Mouse (Mus musculus) cerebellum, adult 2 months (tissue): ENCODE data around the gene Olfml2b. TPM values are rescaled to one million over a fixed set of nuclear protein-coding genes. Genes with fewer than 3 reads are reported as not detected.

Experiments
- DNase-seq, 2 experiments: peaks; one replicate each; pipeline ENCODE4 v3.0.0; 2021
- H3K27ac ChIP-seq: fragments of 200-500 bp; 2 replicates; pipeline ENCODE4 v1.5.1; 2012; ENCODE audit warnings: low read length, control low read depth, inconsistent platforms; ENCODE audit not compliant: insufficient read depth
- H3K27me3 ChIP-seq: fragments of 200-500 bp; 2 replicates; pipeline ENCODE4 v1.6.1; 2012; ENCODE audit warnings: inconsistent platforms, mild to moderate bottlenecking, low read length, moderate library complexity; ENCODE audit not compliant: control insufficient read depth, insufficient read depth
- H3K4me1 ChIP-seq: fragments of 200-500 bp; 2 replicates; pipeline ENCODE4 v1.6.1; 2011; ENCODE audit warnings: low read length; ENCODE audit not compliant: control insufficient read depth, insufficient read depth
- H3K4me3 ChIP-seq: fragments of 200-500 bp; replicated peaks from 2 replicates; pipeline ENCODE3; 2011; ENCODE audit warnings: mild to moderate bottlenecking, low read depth, low read length, control low read depth; ENCODE audit not compliant: insufficient read depth
- CTCF ChIP-seq: fragments of 200-500 bp; IDR thresholded peaks from 2 replicates; pipeline ENCODE4 v1.5.1; 2011; ENCODE audit warnings: low read depth, mild to moderate bottlenecking, control low read depth, low read length, moderate library complexity, borderline replicate concordance; ENCODE audit not compliant: insufficient read depth
- POLR2A ChIP-seq: fragments of 200-500 bp; IDR thresholded peaks from 2 replicates; pipeline ENCODE4 v1.6.1; 2011; ENCODE audit warnings: low read length, control low read depth, borderline replicate concordance; ENCODE audit not compliant: insufficient read depth
- WGBS: fragments of 180-500 bp; shearing (Covaris S2); methylation state at CpG from one replicate; pipeline ENCODE4 v1.1.7; 2018; 5-methylcytosine and 5-hydroxymethylcytosine counted together
- polyA plus RNA-seq: library from polyadenylated mRNA; depleted of rRNA; stranded (reverse); fragments of >200 nt; gene quantifications from 2 replicates; pipeline ENCODE4 v1.2.3, GENCODE M21; 2012

Gene Olfml2b
- polyA plus RNA-seq, 1 experiment = 3.8 TPM

DNA sequence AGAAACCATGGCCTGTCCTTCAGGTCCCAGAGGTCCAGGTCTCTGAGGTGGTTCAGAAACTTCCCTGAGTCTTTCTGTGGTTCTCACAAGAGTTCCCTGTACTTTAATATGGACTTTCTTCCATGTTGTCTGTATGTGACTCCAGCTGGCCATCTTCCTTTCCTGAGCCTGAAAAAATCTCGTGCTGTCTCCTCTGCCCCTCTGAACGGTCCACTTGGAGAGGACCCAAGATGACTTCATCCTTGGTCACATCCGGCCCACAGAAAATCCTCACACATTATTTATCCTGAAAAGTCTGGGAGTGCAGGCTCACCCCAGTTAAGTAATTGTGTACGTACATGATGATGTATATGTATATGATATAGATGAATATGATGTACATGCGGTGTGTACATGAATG, 47.0 kb downstream of the Olfml2b start:
- no peak for DNase-seq
- Histone ChIP-seq H3K27ac (no peak overlapping the region), H3K27me3 (no peaks in the 10 kb centered on the region), H3K4me3 (no peak overlapping the region), H3K4me1 (0 out of 2 replicates have a peak, but pooled peaks cover 5% of the 10 kb centered on the region)
- no peak for TF ChIP-seq POLR2A
- TF ChIP-seq CTCF = no peak
- WGBS = 65% methylated on average over 5 of the region's 5 CpGs

DNA sequence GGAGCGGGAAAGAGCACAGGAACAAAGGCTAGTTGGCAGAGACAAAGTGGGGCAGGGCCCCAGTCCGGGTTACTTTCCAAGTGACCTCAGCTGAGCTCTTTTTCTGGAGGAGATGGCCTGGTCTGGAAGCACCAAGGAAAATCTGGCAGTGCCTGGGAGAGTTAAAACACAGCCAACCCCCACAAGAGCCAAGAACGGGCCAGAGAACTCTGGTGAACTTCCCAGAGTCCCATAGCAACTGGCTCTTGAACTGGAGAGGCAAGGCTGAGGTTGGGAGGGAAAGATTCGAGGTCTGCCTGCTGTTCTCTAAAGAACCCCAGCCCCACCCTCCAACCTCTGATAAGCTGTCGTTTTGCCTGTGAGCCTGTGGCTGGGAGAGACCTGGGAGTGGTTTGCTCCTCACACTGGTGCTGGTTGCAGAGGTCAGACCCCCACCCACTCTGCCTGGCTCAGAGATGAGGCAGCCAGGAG, 50.5 kb downstream of the Olfml2b start:
- H3K27ac ChIP-seq = no peak overlapping the region
- peak in 1 of 2 experiments; percentile 30 for DNase-seq
- no peak for TF ChIP-seq CTCF
- TF ChIP-seq POLR2A = no peak
- no peak overlapping the region for H3K4me3 ChIP-seq
- 0 out of 2 replicates have a peak, but pooled peaks cover 5% of the 10 kb centered on the region for H3K4me1 ChIP-seq
- H3K27me3 ChIP-seq = no peaks in the 10 kb centered on the region
- 33% methylated on average over 5 of the region's 5 CpGs for WGBS

DNA sequence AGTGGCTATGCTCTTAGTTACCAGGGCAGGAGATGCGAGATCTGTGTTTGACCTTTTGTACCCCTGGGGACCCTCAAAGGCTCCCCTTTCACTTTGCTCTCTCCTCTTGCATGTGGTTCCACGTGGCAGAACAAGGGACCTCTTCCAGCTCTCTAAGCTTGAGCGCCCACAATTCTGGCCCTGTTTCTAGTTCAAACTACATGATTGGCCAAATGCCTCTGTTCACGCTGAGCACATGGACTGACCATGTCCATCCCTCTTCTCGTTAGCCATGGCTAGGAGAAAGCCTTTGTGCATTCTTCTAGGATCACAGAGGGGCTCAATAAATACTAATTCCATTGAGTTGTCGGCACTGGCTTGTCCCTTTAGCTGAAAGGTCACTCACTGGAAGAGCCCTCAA, 51.0 kb downstream of the Olfml2b start:
- DNase-seq = peak in 1 of 2 experiments; percentile 16
- no peak overlapping the region for H3K27ac ChIP-seq
- no peak for TF ChIP-seq CTCF
- TF ChIP-seq POLR2A = no peak
- H3K4me3 ChIP-seq = no peak overlapping the region
- WGBS = 15% methylated on average over 6 of the region's 6 CpGs
- H3K27me3 ChIP-seq = no peaks in the 10 kb centered on the region
- peaks cover 7% of the 10 kb centered on the region; the same call in 1 of the 2 replicates for H3K4me1 ChIP-seq

DNA sequence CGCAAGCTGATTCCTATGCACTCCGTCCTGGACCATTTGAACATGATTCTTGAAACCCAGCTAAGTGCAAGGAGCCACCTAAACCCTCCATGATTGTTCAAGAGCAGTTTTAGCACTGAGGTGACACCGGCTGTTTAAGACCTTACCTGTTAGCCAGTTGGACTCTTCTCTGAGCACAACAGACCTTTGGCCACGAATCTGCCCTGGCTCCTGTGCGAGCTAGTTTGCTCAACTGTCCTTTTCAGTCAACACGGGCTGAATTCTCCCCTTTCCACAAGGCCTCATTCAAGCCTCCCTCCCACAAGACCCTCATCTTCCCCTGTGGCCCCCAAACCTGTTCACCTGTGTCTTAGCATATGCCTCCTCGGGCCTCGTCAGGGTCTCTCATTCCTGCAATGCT, 52.7 kb downstream of the Olfml2b start:
- H3K4me3 ChIP-seq = no peak overlapping the region
- no peak overlapping the region for H3K27ac ChIP-seq
- TF ChIP-seq CTCF (no peak), POLR2A (no peak)
- H3K27me3 ChIP-seq = no peaks in the 10 kb centered on the region
- DNase-seq = no peak
- H3K4me1 ChIP-seq = peaks cover 7% of the 10 kb centered on the region; the same call in 1 of the 2 replicates
- WGBS = 94% methylated on average over 8 of the region's 8 CpGs

DNA sequence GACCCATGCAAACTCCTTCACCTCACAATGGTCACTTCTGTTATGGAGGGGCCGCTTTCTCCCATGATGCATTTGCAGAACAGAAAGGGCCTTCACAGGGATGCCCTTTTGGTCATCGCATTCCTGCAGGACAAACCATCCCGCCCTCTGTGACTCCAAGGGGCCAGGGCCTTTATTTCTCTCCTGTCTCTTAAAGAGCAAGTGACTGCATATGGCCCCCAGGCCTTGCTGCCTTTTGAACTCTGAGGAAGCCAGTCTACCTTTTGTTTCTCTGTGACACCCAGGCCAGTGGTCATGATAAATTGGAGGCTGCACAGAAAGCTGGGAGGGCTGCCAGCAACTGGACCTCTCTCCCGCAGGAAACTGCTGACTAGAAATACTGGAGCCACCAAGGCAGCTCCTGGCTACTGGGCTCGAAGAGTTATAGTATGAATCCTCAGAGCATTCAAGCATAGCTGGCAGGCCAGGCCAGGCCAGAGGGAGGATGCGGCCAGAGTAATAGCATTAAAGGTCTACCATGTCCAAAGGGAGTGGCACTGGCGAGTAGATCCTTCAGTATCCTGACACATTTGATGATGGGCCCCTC, 53.5 kb downstream of the Olfml2b start:
- Histone ChIP-seq H3K27ac (no peak overlapping the region), H3K4me3 (no peak overlapping the region), H3K4me1 (peaks cover 7% of the 10 kb centered on the region; the same call in 1 of the 2 replicates), H3K27me3 (no peaks in the 10 kb centered on the region)
- no peak for DNase-seq
- WGBS = 74% methylated on average over 7 of the region's 7 CpGs
- no peak for TF ChIP-seq CTCF
- TF ChIP-seq POLR2A = no peak

DNA sequence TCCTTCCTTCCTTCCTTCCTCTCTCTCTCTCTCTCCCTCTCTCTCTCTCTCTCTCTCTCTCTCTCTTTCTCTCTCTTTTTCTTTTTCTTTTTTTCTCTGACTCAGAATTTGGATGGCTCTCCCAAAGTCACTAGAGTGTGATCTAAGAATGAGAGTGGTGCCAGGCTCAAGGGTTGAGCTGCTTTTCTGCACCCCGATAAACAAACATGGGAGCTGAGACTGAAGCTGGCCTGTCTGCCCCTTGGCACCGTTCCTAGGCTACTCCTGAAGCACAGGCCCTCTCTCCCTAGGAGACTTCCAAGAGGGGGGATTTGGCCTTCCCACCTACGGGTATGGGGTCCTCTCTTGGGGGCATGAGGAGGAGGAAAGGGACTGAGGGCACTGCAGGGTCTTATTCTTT, 54.4 kb downstream of the Olfml2b start:
- no peak for DNase-seq

DNA sequence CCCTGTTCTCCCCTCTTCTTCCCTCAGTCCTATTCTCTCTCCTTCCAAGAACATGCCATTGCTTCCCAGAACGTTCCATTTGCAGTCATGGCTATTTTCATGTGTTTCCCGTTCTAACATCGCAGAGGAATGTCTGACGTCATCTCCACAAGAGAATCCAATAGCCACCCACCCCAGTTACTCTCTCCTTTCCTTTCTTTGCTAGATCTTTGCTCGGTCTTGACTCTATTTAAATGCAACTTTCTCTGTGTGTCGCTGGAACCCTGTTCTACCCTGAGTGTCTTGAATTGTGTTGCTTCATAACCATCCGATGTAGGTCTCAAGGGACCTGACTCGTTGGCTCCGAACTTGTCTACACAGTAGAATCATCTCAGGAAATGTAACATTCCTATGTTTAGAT, 55.2 kb downstream of the Olfml2b start:
- Histone ChIP-seq H3K4me1 (peaks cover 7% of the 10 kb centered on the region; the same call in 1 of the 2 replicates), H3K27ac (no peak overlapping the region), H3K27me3 (no peaks in the 10 kb centered on the region), H3K4me3 (no peak overlapping the region)
- DNase-seq = no peak
- no peak for TF ChIP-seq CTCF
- TF ChIP-seq POLR2A = no peak
- WGBS = 87% methylated on average over 9 of the region's 9 CpGs

More for the DNA sequence above, 54.4 kb downstream of the Olfml2b start:
- H3K4me1 ChIP-seq = peaks cover 7% of the 10 kb centered on the region; the same call in 1 of the 2 replicates
- H3K27me3 ChIP-seq = no peaks in the 10 kb centered on the region
- no peak for TF ChIP-seq POLR2A
- no peak for TF ChIP-seq CTCF
- H3K4me3 ChIP-seq = no peak overlapping the region
- no peak overlapping the region for H3K27ac ChIP-seq
- 45% methylated on average over 3 of the region's 3 CpGs for WGBS

DNA sequence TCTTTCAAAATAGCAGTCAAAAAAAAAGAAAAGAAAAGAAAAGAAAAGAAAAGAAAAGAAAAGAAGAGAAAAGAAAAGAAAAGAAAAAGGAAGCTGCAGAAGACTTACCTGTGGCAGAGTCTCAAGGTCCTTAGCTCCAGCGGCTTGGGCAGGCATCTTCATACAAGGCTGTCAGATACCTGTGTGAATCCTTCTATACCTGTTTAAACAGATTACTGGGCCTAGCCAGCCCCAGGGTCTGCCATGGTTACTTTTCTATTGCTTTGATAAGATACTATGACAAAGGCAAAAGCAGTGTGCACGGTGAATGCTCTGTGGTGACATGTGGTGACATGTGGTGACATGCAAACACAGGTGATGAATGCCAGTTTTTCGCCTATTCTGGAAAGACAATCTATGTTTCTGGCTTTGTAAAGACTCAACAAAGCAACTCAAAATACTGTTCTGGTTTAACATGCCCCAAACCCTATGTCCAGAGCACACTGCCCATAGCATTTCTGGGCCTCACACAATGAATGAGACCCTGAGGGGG, 56.2 kb downstream of the Olfml2b start:
- peaks cover 2% of the 10 kb centered on the region; the same call in 1 of the 2 replicates for H3K4me1 ChIP-seq
- no peak overlapping the region for H3K27ac ChIP-seq
- no peak for TF ChIP-seq POLR2A
- TF ChIP-seq CTCF = no peak

More for the DNA sequence above, 56.2 kb downstream of the Olfml2b start:
- DNase-seq = no peak
- Histone ChIP-seq H3K27me3 (no peaks in the 10 kb centered on the region), H3K4me3 (no peak overlapping the region)
- 90% methylated on average over 3 of the region's 3 CpGs for WGBS
